Mouse (Mus musculus) forelimb bud, embryonic 11.5 days (tissue): ENCODE measurements around the gene Plau.

ENCODE experiments used
- DNase-seq: peaks from one replicate; pipeline ENCODE4 v3.0.0-alpha.2; 2012; ENCODE audit warnings: low read depth, low spot score

Plau gene

DNA sequence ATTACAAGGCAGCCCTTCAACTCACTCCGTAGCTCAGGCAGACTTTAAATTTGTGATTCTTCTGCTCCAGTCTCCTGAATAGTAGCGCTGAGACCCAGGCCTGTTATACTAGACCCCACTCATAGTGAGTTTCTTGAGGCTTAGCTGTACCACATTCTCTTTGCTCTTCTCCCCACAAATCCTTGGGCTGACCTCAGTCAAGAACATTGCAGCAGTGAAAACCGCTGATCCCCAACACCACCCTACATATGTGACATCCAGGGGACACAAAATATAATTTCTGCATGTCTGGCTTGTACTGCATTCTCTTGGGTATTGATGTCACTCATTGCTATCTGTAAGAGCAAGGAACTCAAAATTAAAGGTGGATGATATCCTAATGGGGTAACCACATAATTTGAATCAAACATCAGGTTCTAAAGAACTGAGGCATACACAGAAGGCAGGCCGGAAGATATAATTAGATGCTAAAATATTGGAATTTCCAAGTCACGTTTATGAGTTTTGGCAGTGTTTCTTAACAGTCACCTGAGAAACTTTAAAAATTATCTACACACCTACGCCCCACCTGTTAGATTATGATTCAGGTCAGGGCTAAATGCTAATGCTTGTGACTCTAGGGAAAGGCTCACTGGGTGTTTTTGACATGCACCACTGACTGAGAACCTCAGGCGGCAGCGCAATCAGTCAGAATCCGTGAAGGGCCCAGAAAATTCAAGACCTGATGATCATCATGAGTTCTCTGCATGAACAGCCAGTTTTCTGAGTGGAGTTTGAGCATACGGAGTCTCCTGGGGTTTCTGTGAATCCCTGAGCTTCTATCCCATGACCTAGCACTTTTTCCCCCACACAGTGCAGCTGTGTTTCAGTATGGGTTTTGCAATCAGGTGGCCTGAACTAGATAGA, 8.5 kb downstream of the Plau start:
- no peak for DNase-seq

DNA sequence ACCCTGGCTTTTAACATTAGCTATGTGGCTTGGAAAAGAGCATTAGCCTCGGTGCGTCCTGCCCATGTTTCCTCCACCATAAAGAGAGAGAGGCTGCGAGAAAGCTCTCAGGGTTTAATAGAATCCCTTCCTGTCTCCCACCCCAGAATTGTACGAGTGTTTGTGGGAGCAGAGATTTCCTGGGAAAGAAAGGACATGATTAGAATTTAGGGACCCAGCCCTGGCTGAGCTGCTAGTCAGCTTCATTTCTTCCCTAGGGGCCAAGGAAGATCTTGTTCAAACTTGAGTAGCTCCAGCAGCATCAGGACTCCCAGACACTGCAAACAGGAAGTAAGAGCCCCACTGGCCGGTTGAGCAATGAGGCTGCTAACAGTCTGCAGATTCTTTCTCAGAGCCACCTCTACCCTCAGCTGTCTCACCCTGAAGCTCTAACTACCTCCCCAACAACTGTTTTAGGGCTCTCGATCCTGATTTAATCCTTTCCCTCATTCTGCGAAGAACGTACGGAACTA, 9.2 kb downstream of the Plau start:
- DNase-seq: no peak

DNA sequence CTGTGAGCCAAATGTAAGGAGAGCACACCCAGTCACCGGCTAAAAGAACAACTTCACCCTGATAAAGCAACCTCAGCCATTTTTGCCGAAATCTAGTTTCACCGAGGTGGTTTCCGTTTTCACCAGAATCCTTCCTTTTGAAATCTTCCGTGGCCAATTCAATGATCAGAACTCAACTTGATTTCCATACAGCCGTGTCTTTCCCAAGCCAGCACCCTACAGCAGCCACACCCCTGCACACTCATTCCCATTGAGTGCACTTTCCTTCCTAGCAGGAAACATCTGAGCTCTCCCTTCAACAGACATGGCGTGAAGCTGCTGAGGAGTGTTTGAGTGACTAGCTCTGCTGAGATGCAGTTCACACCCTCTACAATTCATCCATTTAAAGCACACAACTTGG, 9.8 kb downstream of the Plau start:
- no peak for DNase-seq

DNA sequence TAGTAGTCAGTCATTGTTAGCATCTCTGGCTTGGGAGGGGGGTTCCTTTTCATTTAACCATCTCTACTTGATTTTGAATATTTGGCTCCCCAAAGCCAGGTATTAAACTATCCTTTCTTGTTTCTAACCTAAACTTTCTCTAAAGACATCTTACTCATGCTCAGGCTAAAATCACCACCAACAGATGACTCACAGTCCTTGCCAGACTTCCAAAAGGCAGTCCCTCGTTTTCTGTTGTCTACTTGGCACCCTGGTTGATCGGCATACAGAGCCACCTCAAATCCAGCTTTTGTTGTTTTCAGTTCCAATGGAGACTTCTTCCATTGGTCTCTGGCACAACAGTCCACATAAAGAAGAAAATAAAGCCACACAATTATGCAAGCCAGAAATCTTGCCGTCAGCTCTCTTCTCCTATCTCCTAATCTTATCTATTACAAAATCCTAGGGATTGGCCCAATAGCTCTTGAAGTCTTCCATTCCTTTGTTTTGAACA, 11.2 kb downstream of the Plau start:
- DNase-seq: no peak

DNA sequence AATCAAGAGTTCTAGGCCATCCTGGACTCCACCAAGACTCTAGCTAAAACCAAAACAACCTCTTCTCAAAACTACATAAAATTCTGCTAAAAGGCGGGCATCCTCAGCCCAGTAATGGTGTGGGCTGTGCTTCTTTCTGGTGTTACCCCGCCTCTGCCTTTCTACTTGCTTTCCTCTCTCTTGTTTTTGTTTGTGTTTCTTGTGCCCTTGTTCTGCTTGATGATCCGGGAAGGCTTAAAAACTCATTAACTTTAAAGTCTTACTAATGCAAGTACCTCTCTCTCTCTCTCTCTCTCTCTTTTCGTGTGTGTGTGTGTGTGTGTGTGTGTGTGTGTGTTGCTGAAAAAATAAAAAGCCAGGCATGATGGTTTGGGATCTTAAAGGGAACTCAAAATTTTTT, 13.3 kb downstream of the Plau start:
- DNase-seq: no peak

DNA sequence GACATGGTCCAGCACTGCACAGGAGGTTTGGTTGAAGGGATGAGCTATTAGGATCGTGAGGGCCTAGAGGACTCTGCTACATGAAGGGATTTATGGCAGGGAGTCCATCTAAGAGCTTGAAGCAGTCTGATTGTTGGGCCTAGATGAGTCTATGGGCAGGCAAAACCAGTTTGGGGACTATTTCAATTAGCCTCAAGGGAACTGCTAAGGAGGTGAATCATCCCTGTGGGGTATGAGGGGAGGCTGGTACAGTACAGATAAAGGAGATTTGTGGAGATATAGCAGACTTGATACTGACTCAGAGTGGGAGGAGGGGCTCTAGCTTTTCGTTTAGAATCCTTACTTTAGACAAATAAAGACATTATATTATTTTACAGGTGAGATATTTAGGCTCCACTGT, 14.0 kb downstream of the Plau start:
- no peak for DNase-seq

DNA sequence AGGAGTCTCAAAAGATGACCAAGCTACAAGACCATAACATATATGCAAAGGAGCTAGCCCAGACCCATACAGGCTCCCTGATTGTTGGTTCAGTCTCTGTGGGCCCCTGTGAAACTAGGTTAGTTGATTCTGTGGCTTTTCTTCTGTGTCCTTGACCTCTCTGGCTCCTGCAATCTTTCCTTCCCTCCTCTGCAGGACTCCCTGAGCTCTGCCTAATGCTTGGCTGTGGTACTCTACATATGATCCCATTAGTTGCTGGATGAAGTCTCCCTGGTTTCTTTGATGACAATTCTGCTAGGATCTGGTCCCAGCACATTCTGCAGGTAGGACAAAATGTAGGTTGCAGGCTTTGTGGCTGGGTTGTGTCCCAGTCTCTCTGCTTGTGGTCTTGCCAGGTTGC, 15.3 kb downstream of the Plau start:
- DNase-seq: no peak

DNA sequence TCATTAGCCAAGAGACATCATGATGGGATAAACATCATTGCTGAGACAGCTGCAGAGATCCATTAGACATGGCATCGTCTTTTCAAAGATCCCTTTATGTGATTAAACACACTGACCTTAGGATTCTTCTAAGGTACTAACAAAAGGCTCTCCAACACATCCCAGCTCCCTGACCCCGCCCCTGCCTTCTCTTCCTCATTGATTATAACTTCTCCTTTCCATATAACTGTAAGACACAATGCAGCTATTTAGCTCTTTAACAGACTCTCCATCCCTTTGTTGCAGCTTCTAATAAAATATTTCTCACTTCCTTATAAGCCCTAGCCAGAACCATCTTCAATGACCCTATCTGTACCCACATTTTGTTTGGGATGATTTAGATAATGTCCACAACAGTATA, 24.7 kb downstream of the Plau start:
- no peak for DNase-seq

DNA sequence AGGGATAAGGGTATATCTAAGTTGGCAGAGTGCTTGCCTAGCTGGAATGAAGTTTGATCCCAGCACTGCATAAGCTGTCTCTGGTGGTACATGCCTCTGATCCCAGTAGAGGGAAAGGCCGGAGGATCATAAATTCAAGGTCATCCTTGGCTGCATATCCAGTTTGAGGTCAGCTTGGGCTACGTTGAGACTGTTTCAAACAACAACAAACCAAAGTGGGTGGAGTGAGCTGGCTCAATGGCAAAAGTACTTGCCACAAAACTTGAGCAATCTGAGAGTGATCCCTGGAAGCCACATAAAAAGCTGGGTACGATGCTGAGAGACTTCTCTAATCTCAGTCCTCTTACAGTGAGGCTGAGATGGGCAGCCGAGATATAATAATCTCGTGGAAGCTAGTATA, 25.1 kb downstream of the Plau start:
- DNase-seq: no peak

DNA sequence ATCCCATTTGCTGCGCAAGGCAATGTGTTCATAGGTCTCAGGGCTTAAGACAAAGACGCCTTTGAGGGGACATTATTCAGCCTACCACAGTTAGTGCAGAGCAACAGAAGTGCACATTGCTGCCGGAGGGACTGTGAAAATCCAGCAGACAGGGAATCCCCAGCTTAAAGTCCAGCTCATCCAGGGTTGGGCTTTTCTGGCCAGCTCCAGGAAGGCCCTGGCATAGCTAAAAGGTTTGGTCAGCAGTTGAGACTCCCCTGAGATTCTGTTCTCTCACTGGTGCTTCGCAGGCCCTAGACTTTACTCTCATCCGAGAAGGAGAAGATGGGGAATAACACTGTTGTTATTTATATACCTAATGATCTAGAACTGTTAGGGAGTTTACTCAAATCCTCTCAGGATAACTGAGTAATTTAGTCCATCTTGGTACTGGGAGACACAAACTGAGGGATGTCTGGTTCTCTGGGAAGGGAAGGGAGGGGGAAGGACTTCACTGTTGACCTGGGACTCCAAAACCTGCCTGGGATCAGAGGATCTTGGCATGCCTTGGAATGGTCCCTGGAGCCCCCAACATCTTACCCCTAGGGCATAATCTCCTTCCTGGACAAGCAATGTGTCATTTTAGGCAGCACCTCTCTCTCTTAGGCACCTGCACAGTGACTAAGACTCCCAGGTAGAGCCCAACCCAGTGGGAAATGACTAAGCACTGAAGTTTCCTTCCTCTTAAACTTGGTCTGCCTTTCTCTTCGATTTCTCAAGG, 27.0 kb downstream of the Plau start:
- DNase-seq: no peak

DNA sequence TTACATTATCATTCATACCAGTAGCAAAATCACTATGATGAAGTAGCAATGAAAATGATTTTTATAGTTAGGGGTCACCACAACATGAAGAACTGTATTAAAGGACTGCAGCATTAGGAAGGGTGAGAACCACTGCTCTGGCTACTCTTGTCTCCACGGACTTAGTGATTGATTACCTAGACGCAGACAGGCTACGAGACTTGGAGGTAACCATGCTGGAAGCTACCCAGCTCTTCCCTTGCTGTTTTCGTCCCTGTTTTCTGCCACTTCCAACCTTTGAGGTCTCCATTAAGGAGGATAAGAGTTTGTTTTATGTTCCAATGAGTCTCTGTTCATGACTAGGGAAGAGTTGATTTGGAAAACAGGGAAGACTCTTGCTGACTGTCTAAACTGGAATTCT, 27.7 kb downstream of the Plau start:
- no peak for DNase-seq

DNA sequence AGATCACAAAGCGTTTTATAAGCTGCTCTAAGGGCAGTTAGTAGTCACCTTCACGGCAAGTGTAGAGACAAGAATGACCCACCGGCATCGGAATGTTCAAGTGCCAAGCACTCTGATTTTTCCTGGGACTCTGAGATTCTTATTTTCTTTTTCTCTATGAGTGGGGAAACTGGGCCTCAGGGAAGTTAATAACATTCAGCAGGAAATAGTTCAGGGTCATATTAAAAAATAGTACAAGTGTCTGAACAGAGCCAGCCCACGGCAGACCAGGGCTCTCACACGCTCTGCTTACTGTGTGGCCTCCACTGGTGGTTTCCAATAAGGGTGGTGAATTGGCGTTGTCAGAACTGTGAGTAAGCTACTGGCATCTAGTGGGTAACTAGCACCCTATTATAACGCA, 29.1 kb downstream of the Plau start:
- no peak for DNase-seq

DNA sequence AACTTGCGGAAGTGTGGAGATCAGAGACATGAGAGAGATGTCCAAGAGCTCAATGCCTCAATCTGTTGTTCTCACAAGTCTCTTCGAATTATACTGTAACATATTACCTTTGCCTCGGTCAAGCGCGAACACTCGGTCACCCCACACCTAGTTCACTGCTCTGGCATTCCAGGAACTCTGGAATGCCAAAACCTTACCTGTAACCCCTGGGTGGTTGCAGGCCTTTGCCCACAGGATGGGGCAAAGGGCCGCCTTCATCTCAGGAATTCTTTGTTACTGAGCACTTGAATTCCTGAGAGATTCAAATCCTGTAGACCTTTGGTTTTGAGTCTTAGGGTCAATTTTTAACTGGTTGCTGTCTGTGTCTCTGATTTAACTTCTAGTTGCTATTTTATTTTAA, 29.9 kb downstream of the Plau start:
- no peak for DNase-seq

DNA sequence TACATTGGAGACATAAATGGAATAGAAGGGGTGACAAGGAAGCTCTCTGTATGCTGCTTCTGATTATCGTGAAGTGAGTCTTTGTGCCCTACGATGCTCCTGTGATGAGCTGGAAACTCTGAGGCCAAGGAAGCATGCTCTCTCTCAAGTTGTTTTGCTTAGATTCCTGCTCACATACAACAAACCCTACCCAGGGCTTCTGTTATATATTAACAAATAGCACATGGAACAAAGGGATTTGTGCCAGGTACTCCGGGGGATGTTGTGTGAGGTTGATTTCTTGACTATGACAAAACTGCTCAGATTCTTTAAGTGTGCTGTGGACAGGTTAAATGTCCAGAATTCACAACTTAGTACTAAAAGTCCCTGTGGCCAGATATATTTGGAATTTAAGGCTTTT, 33.6 kb downstream of the Plau start:
- DNase-seq: no peak

DNA sequence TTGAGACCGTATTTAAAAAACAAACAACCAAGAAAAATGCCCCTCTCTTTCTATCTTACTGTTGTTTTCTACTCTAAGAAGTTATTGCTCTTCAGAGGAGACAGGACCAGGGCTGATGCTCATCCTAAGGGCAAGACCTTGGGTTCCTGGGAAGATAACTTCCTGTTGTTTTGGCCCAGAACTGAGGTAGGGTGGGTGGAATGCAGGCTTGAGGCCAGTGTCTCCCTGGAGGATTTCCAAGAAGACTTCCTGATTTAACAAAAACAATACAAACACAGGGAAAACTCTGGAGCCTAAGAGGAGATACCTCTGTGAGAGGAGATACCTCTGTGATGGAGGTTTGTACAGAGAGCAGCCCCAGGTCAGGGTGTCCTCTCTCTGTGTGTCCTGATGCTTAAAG, 35.0 kb downstream of the Plau start:
- no peak for DNase-seq

DNA sequence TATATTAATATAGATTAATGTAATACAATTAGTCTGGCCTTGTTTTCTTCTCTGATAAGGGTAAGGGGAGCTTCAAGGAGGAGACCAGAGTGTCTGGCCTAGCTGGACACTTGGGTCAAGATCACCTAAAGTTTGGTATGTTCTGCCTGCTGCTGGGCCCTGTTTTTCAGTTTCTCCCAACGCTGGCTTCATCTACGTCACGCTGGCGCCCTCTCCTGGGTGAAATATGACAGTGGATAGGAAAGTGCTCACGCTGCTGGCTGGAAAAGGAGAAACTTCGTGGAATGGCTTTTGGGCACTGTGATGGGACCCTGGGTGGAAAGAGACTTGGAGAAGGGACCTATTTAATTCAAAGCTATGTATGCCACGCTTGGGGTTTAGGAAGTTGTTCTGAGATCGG, 36.8 kb downstream of the Plau start:
- peak; percentile 81 for DNase-seq

DNA sequence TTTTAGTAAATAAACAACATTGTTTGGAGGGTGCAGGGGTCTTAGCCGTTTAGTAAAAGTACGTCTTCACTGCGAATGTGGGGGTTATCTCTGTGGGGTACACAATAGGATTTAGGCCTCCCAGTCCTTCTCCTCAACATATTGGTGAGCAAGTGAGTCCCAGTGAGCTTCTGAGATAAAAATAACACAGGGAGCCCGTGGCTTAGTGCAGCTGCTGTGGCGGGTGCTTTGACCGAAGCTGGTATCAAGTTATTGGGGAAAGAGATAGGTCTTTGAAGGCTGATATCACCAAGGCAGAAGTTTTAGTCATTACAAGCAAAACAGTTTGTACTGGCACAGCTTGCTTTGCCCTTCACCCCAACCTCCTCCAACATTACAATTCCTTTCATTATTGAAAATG, 37.5 kb downstream of the Plau start:
- DNase-seq: no peak

DNA sequence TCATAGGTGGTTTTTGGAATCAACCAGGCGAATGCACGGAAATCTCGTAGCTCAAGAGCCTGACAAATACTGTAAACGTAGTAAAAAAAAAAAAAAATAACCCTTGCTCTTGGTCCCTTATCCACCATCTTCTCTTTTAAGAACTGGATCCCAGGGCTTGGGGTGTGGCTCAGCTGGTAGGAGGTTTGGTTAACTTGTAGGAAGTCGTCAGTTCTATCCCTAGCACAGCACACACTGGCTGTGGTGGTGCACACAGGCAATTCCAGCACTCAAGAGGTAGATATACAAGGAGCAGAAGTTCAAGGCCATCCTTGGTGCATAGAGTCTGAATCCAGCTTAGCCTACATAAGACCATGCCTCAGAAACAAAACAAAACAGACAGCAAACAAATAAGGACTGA, 48.2 kb downstream of the Plau start:
- DNase-seq: no peak

DNA sequence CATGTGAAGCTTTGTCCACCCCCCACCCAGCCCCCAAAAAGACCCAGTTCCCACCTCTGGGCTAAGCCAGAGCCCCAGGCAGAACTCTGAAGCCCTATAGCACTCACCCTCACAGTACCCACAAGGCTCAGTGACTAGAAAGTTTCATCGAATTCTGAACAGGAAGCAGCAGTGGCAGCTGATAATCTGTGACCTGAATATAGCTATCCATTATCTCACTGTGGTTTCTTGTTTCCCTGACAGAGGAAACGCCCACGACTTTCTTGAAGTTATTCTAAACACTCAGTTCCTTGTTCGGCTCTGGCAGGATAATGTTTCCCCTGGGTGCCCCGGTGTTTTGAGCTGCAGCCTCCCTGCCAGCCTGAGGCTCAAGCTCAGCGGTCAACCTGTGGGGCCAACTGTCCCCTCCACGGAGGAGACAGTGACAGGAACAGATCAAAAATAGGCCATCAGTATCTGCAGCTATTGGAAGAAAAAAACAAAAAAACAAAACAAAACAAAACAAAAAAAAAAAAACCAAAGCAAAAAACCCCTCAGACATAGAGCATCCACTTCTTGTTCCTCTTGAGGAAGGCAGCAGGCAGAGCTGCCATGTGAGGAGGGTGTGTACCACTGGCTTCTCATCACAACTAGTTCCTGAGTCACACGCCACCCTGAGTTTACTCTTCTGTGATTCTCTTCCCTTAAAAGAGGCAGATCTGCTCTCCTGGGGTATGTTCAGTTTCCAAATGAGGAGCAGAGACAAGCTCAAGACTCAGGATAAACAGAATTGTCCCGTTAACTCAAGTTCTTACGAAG, 48.8 kb downstream of the Plau start:
- no peak for DNase-seq

DNA sequence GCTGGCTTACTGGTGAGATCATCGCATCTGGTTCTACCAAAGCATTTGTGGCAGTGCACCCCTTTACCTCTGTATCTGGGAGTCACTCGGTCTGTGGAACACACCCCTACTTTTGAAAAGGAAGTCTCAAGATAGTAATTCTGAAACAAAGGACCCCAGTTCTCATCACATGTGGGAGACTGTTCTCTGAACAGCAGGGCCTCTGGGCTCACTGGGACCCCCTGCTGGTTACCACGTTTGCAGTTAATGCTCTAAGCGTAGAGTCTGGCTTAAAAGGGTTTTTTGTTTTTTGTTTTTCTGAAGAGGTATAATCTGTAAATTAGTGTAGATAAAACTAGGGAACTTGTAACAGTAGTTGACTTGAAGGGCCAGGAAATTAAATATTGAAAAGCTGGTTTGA, 49.8 kb downstream of the Plau start:
- no peak for DNase-seq

DNA sequence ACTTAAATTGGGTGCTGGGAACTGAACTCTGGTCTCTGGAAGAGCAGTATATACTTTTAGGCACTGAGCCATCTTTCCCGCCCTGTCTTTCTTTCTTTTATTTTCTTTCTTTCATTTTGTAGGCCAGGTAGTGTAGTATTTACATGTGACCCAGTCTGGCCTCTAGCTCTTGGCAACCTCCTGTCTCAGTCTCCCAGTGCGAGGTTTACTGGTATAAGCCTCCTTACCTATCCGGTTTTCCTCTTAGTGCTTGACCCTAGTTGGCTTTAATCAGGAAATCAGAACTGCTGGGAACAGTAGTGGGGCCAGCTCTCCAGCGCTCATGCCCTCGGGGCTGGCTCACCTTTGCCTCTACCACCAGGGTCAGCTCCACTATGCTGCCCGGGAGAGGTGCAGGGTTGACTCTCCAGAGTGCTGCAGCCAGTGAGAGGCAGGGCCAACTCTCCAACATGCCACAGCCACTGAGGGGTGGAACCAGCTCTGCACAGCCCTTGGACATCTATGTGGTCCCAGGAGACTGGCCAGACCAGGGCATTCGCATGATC, 51.2 kb downstream of the Plau start:
- DNase-seq: no peak

DNA sequence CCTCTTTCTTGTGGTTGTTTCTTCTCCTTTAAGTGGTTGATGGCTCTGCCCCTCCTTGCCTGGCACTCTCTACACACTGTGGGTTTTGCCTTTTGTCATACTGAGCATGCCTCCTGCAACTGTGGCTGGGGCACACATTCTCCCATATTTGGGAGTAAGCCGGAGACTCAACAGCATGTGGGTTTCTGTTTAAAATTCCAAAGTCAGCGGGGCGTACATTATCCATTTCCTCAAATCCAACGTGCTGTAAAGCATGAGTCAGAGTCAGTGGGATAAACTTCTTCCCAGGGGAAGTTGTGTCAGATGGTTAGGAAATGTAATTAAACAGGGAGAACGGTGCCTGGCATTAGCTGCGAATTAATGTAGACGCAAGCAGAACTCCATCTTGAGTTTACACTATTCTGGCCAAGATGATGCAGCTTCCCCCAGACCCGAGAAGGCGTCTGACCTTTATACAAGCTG, 55.5 kb downstream of the Plau start:
- peak; percentile 43 for DNase-seq
